Mouse (Mus musculus): ENCODE data around the gene Tgm2.

Gene Tgm2

GRCm38 (mm10) chr2:158167496-158168205 is 21.4 kb upstream of the Tgm2 start:
- DNase-seq (ENCODE audit: low read depth, low spot score) = no peak

GRCm38 (mm10) chr2:158166628-158167027 is 20.4 kb upstream of the Tgm2 start:
- no peak for DNase-seq (ENCODE audit: low read depth, low spot score)

- no peak for DNase-seq (ENCODE audit: low read depth, low spot score)
Observed at GRCm38 (mm10) chr2:158165776-158166175, 19.5 kb upstream of the Tgm2 start.

- DNase-seq (ENCODE audit: low read depth, low spot score) = no peak
Observed at GRCm38 (mm10) chr2:158163034-158163433, 16.8 kb upstream of the Tgm2 start.

- DNase-seq (ENCODE audit: low read depth, low spot score) = no peak
Observed at GRCm38 (mm10) chr2:158161761-158162160, 15.5 kb upstream of the Tgm2 start.

- no peak for DNase-seq (ENCODE audit: low read depth, low spot score)
Observed at GRCm38 (mm10) chr2:158159376-158160235, 13.4 kb upstream of the Tgm2 start.

- DNase-seq (ENCODE audit: low read depth, low spot score) = no peak
Observed at GRCm38 (mm10) chr2:158157654-158158053, 11.4 kb upstream of the Tgm2 start.

GRCm38 (mm10) chr2:158156487-158156886 is 10.3 kb upstream of the Tgm2 start:
- no peak for DNase-seq (ENCODE audit: low read depth, low spot score)

- no peak for DNase-seq (ENCODE audit: low read depth, low spot score)
Observed at GRCm38 (mm10) chr2:158155615-158156014, 9.4 kb upstream of the Tgm2 start.

GRCm38 (mm10) chr2:158155101-158155500 is 8.9 kb upstream of the Tgm2 start:
- DNase-seq (ENCODE audit: low read depth, low spot score) = no peak

GRCm38 (mm10) chr2:158154641-158155040 is 8.4 kb upstream of the Tgm2 start:
- no peak for DNase-seq (ENCODE audit: low read depth, low spot score)

- DNase-seq (ENCODE audit: low read depth, low spot score) = no peak
Observed at GRCm38 (mm10) chr2:158153728-158154343, 7.6 kb upstream of the Tgm2 start.

GRCm38 (mm10) chr2:158152685-158153309 is 6.6 kb upstream of the Tgm2 start:
- no peak for DNase-seq (ENCODE audit: low read depth, low spot score)

- DNase-seq (ENCODE audit: low read depth, low spot score) = no peak
Observed at GRCm38 (mm10) chr2:158151077-158151476, 4.8 kb upstream of the Tgm2 start.

GRCm38 (mm10) chr2:158146971-158147370 is 735 bp upstream of the Tgm2 start:
- no peak for DNase-seq (ENCODE audit: low read depth, low spot score)

GRCm38 (mm10) chr2:158145528-158146065 is 639 bp downstream of the Tgm2 start:
- DNase-seq (ENCODE audit: low read depth, low spot score) = no peak

- DNase-seq (ENCODE audit: low read depth, low spot score) = no peak
Observed at GRCm38 (mm10) chr2:158144750-158145527, 1.3 kb downstream of the Tgm2 start.

GRCm38 (mm10) chr2:158144263-158144662 is 2.0 kb downstream of the Tgm2 start:
- DNase-seq (ENCODE audit: low read depth, low spot score) = no peak

- no peak for DNase-seq (ENCODE audit: low read depth, low spot score)
Observed at GRCm38 (mm10) chr2:158143816-158144215, 2.4 kb downstream of the Tgm2 start.

- no peak for DNase-seq (ENCODE audit: low read depth, low spot score)
Observed at GRCm38 (mm10) chr2:158142981-158143380, 3.3 kb downstream of the Tgm2 start.

All from c-Kit-negative CD71-positive TER-119-positive erythroid progenitor cells, embryonic 14.5 days (primary cell).